Mouse (Mus musculus) frontal cortex, postnatal 25 days (tissue): ENCODE results near the gene Cebpb.
"Not testable (repeated sequence)": the region's sequence is repeated elsewhere in the genome, so short reads cannot be mapped to it uniquely, and the experiment has no call there.

Experiments used
- DNase-seq, 2 experiments: peaks; one replicate each; pipeline ENCODE4 v3.0.0; 2022; ENCODE audit warnings: low spot score in 2 of 2

The Cebpb gene

GRCm38 (mm10) chr2:167688498-167689451 lies at the start of gene Cebpb:
TSS of gene Cebpb (plus strand) at chr2:167688915.
- peak; percentile 64 to 70 for DNase-seq

- no peak for DNase-seq
These were observed 48.4 kb upstream of the Cebpb start for GRCm38 (mm10) chr2:167640279-167640678.

DNA sequence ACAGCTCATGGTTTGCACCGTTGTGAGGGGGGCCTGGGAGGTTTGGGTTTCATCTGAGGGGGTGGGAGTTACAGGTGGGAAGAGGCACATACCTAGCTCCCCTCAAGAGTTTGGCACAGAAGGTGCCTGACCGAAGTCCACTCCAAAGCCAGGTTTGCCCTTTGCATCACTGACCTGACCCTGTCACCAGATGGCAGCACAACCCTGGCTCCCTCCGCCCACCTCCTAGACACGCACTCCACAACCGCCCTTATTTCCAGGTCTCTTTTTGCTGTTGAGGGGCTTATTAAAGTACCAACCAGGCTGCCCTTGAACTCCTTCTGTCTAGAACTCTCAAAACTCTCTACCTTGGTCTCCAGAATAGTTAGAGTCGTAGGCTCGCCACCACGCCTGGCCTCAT lies 47.4 kb upstream of the Cebpb start:
- DNase-seq: no peak

DNA sequence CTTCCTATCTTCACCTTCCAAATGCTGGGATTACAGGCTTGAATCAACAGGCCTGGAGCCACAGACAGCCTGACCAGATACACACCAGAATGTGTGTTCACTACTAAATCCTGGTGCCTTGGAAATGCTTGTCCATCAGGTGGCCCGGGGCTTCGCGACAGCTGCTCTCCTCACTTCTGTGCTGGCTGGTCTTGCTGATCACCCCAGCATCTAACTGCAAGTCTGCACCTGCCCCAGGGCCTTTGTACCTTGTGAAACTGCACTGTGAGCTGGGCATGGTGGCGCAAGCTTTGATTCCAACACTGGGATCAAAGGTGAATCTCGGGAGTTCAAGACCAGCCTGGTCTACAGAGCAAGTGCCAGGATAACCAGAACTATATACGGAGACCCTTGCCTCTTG lies 46.6 kb upstream of the Cebpb start:
- DNase-seq: no peak

GRCm38 (mm10) chr2:167643356-167644052 lies 45.2 kb upstream of the Cebpb start:
- not testable (repeated sequence) for DNase-seq

GRCm38 (mm10) chr2:167646411-167646810 lies 42.3 kb upstream of the Cebpb start:
- no peak for DNase-seq

GRCm38 (mm10) chr2:167649290-167650032 lies 39.3 kb upstream of the Cebpb start:
- no peak for DNase-seq

GRCm38 (mm10) chr2:167651622-167652021 lies 37.1 kb upstream of the Cebpb start:
- no peak for DNase-seq

- no peak for DNase-seq
These were observed 36.0 kb upstream of the Cebpb start for GRCm38 (mm10) chr2:167652694-167653093.

DNA sequence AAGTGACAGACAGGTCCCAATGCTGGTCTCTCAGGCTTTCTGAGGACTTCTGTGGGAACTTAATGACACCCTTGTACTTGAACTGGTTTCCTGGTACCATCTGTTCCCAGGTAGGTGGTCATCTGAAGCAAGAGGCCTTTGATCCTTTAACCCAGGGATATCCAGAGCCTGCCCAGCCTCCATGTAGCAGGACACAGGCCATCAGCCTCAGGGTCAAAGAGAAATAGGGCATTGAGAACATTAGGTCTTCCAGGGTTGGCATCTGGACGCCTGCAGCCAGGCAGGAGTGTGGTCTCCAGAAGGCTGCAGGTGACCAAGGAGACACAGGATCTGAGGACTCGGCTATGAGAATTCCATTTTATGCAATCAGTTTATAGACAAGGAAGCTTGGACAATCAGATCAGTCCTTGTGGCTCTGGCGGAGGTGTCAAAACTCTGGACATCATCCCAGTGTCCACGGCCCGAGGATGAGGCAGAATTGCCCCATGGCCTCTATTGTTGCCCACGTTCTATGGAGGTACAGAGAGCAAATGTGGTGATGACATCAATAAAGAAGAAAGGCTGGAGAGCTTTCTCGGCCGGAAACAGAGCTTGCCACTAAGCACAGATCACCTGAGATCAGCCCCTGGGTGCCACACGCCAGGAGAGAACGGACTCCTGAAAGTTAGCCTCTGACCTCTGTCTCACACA lies 33.7 kb upstream of the Cebpb start:
- DNase-seq: no peak

DNA sequence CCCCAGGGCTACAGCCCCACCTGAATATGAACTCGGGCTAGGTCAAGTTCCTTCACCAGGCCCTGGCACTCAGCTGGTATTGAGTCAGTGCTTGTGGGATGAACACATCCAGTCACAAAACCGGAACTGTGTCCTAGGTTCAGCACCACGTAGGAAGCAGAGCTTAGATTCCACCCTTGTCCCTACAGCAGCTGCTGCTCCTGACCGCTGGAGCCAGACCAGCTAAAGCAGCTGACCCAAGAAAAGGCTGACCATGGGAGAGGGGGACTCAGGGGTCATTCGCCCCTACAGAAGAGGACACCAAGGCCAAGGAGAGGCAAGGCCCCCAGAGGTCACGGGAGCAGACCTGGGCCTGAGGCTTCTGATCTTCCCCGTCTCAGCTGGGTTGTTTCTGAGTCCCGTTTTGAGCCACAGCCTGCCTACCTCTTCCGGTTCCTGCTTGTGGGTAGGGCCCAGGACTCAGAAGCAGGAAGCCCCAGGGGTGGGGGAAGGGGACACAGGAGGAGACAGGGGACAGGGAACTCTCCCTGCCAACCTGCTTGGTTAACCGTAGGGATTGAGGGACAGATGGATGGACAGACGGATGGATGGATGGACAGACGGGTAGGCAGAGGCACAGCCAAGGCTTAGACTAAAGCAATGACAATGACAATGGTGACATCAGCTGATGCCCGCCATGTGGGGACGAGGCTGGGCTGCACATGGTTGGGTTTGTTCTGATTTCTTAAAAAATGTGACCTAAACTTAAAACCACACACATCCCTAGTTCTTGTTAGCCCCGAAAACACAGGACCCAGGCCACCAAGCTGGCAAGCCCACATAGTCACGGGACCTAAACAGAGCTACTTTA lies 31.9 kb upstream of the Cebpb start:
- DNase-seq: no peak

DNA sequence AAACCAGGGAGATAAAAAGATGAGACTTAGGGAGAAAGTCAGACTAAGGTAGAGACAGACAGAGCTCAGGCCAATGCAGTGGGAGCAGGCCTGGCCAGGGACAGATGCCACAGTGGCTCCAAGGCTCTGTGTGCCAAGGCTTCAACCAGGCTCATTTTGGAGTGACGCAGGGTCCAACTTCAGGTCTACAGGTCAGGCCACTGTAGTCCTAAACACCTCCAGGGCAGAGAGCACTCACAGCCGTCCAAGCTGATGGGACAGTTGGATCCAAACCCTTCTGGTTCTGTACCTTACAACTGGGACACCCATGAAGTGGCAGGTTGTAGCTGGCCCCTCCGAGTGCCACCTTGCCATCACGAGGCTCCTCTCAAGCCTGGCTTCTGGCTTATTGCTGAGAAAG lies 30.7 kb upstream of the Cebpb start:
- no peak for DNase-seq

DNA sequence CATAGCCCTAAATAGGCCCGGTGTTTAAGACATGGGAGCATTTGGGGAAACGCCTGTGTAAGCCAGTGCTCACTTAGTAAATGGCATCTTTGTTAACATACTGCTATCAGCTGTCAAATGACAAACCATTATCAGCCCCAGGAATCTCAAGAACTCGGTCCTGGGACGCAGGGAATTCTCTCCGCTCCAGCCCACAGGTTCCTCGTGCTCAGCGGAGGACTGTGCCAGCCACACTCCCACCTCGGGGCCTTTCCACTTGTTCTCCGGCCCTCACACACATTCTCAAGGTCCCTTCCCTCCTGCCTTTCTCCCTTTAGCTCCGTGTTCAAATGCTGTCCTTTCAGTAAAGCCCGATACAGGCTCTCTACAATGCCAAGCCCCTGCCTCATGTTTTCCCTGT lies 30.0 kb upstream of the Cebpb start:
- DNase-seq: no peak

DNA sequence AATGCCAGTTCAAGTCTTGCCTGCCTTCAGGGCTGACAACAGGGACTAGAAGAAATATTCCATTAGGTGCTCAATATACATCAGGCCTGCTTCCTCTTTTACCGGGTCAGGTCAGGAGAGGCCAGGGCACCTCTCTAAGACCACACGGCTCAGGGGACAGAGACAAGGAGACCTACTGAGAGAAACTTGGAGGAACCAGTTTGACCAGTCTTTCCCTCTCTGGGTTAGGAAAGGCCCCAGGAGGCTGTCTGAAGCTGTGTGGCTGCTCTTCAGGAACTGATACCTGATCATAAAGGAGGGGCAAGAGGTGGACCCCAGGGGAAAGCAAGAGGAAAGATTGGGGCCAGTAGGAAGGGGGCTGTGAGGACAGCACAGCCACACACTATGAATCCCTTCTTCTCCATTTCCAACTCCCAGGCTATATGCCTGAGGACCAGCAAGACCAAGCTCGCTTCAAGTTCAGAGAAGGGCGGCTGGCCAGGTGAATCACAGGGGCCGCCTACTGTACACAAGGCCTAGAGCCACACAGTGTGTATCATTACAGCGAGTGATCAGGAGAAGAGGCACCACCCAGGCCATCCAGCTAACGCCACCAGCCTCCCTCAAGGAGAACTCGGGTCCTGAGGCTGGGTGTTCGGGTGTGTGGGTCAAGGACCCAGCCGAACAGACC lies 29.4 kb upstream of the Cebpb start:
- DNase-seq: no peak

DNA sequence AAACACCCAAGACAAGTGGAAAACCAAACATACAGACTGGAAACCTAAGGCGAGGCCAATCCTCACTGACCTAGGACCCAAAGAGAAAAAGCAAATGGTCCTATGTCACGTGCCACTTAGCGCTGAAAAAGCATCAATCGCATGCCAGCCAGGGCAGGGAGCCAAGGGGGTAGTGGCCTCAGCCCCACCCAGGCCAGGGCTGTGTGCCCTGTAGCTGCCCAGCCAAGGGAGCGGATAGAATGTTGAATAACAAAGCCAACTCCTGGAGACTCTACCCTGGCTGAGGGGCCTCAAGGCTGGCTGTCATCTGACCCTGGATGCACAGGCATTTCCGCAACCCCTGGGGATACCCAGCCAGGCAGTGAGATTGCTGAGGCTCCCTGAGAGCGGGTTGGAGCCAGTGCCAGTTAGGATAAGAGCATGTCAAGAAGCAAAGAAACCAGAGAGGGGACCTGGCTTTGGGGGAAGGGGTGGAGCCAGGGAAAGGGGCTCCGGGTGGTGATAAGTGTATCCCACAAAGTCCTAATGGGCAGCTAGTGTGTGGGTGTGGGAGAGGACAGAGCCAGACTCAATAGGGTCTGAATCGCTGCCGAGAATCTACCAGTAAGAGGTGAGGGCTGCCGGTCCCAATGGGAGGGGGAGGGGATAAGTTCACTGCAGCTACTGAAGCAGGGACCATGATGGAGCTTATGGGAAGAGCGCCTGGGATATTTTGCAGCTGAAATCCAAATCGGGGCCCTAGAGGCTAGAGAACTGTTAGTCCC lies 28.7 kb upstream of the Cebpb start:
- DNase-seq: no peak

- DNase-seq: no peak
These were observed 28.1 kb upstream of the Cebpb start for GRCm38 (mm10) chr2:167660611-167660971.

DNA sequence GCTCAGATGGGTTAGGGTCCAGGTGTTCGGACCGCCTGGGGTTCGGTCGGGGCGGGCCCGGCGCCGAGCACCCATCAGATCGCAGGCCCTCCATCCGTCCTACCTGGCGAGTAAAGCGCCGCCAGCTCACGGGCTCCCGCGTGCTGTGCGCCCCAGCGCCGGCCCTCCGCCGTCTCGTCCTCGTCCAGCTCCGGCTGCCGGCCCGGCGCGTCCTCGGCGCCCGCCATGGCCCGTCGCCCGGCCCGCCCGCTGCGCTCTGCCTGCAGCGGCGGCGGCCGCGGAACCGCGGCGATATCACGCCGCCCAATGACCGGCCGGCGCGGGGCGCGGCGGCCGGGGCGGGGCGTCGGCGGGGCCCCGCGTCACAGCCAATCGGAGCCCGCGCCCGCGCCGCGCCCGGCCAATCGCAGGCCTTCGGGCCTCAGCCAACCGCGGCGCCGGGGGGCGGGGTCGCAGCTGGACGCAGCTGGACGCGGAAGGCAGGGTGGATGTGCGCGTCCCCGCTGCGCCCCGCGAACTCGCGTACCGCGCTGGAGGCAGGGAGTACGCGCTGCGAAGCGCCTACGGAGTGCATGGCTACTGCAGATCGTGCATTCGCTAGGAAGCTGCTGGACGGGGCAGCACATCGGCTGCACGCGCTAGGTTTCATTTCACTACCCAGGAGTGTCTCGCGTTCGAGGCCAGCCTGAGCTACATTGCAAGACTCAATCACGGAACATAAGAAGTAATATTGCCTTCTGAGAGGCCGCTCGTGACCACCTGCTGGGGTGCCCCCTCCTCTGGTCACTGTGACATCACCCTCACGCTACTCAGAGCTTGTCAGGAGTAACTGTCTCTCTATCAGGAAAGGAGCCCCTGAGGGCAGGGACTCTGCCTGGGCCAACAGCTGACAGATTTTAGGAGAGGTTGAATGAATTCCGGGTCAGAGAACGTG lies 27.2 kb upstream of the Cebpb start, which contains the start of gene Gm20431:
TSS of gene Gm20431 (minus strand) at position 227 of the 934 bp plus-strand sequence.
- DNase-seq: peak; percentile 85 to 89

GRCm38 (mm10) chr2:167662713-167663112 lies 26.0 kb upstream of the Cebpb start:
- DNase-seq: no peak
